Mouse (Mus musculus): ENCODE results near the gene Olfr25. TPM values are rescaled to one million over a fixed set of nuclear protein-coding genes. Genes with fewer than 3 reads are reported as not detected.

Gene Olfr25
- not detected in 2 replicates for polyA plus RNA-seq (2015; fragmentation: Nextera tagmentation; extraction: Ambion mirVana)

GRCm38 (mm10) chr9:38328760-38329159 is at the start of gene Olfr25:
Olfr25 (plus strand) TSS chr9:38329060.
- H3K27me3 ChIP-seq = no peaks in the 10 kb centered on the region
- no peak for ATAC-seq (ENCODE audit: insufficient number of reproducible peaks, low FRiP score, low TSS enrichment, low read depth)
- H3K36me3 ChIP-seq = no peaks in the 10 kb centered on the region
- no peak within 1 kb of the TSS for H3K4me3 ChIP-seq
- no peaks in the 10 kb centered on the region for H3K4me1 ChIP-seq
- H3K4me2 ChIP-seq = no peak within 1 kb of the TSS
- WGBS = 69% methylated on average over 3 of the region's 3 CpGs
- no peak within 1 kb of the TSS for H3K9ac ChIP-seq
- no peak within 1 kb of the TSS for H3K27ac ChIP-seq
- H3K9me3 ChIP-seq = no peaks in the 10 kb centered on the region

GRCm38 (mm10) chr9:38290807-38291206 is 38.1 kb upstream of the Olfr25 start, which contains the start of gene Olfr896-ps1:
Olfr896-ps1 (plus strand) TSS chr9:38291107.
- H3K4me1 ChIP-seq = no peaks in the 10 kb centered on the region
- no peak within 1 kb of the TSS for H3K4me3 ChIP-seq
- 84% methylated on average over 1 of the region's 1 CpGs for WGBS
- H3K9ac ChIP-seq = no peak within 1 kb of the TSS
- H3K36me3 ChIP-seq = no peaks in the 10 kb centered on the region
- no peak for ATAC-seq (ENCODE audit: insufficient number of reproducible peaks, low FRiP score, low TSS enrichment, low read depth)
- H3K27ac ChIP-seq = no peak within 1 kb of the TSS
- H3K27me3 ChIP-seq = no peaks in the 10 kb centered on the region
- no peaks in the 10 kb centered on the region for H3K9me3 ChIP-seq
- H3K4me2 ChIP-seq = no peak within 1 kb of the TSS

- Histone ChIP-seq H3K4me2 (no peak within 1 kb of the TSS), H3K4me1 (no peaks in the 10 kb centered on the region), H3K4me3 (no peak within 1 kb of the TSS), H3K9ac (no peak within 1 kb of the TSS), H3K36me3 (no peaks in the 10 kb centered on the region), H3K9me3 (no peaks in the 10 kb centered on the region), H3K27ac (no peak within 1 kb of the TSS), H3K27me3 (no peaks in the 10 kb centered on the region)
- no peak for ATAC-seq (ENCODE audit: insufficient number of reproducible peaks, low FRiP score, low TSS enrichment, low read depth)
- 93% methylated on average over 4 of the region's 4 CpGs for WGBS
Observed at GRCm38 (mm10) chr9:38348111-38348510, 19.3 kb downstream of the Olfr25 start, which contains the start of gene Olfr898. Olfr898 (plus strand) TSS chr9:38348411.

- Histone ChIP-seq H3K36me3 (no peaks in the 10 kb centered on the region), H3K9ac (no peak within 1 kb of the TSS), H3K9me3 (no peaks in the 10 kb centered on the region), H3K27me3 (no peaks in the 10 kb centered on the region), H3K4me3 (no peak within 1 kb of the TSS), H3K4me1 (no peaks in the 10 kb centered on the region), H3K4me2 (no peak within 1 kb of the TSS), H3K27ac (no peak within 1 kb of the TSS)
- ATAC-seq (ENCODE audit: insufficient number of reproducible peaks, low FRiP score, low TSS enrichment, low read depth) = no peak
- 93% methylated on average over 2 of the region's 2 CpGs for WGBS
Observed at GRCm38 (mm10) chr9:38366596-38366995, 37.7 kb downstream of the Olfr25 start, which contains the start of gene Olfr250. Olfr250 (plus strand) TSS chr9:38366896.

GRCm38 (mm10) chr9:38376786-38377185 is 47.9 kb downstream of the Olfr25 start, which contains the start of gene Olfr251:
Olfr251 (plus strand) TSS chr9:38377086.
- ATAC-seq (ENCODE audit: insufficient number of reproducible peaks, low FRiP score, low TSS enrichment, low read depth) = no peak
- 56% methylated on average over 2 of the region's 2 CpGs for WGBS
- no peak within 1 kb of the TSS for H3K4me3 ChIP-seq
- no peaks in the 10 kb centered on the region for H3K36me3 ChIP-seq
- H3K9ac ChIP-seq = no peak within 1 kb of the TSS
- no peaks in the 10 kb centered on the region for H3K4me1 ChIP-seq
- no peak within 1 kb of the TSS for H3K4me2 ChIP-seq
- H3K27ac ChIP-seq = no peak within 1 kb of the TSS
- no peaks in the 10 kb centered on the region for H3K9me3 ChIP-seq
- no peaks in the 10 kb centered on the region for H3K27me3 ChIP-seq

Other genes starting within 250 kb of the Olfr25 start
- not detected in 2 replicates for gene Olfr887, start 245.0 kb upstream of the Olfr25 start, polyA plus RNA-seq (2015; fragmentation: Nextera tagmentation; extraction: Ambion mirVana)
- gene Olfr888, start 220.9 kb upstream of the Olfr25 start, polyA plus RNA-seq (2015; fragmentation: Nextera tagmentation; extraction: Ambion mirVana) = not detected in 2 replicates
- gene Olfr889, start 213.9 kb upstream of the Olfr25 start, polyA plus RNA-seq (2015; fragmentation: Nextera tagmentation; extraction: Ambion mirVana) = 0.06 and 0.08 TPM in 2 replicates
- gene Olfr890, start 186.5 kb upstream of the Olfr25 start, polyA plus RNA-seq (2015; fragmentation: Nextera tagmentation; extraction: Ambion mirVana) = not detected in 2 replicates
- gene Olfr891, start 148.2 kb upstream of the Olfr25 start, polyA plus RNA-seq (2015; fragmentation: Nextera tagmentation; extraction: Ambion mirVana) = not detected in 2 replicates
- 0.07 TPM in 1 of 2 replicates, not detected in the other for gene Olfr893, start 120.7 kb upstream of the Olfr25 start, polyA plus RNA-seq (2015; fragmentation: Nextera tagmentation; extraction: Ambion mirVana)
- gene Olfr894, start 111.0 kb upstream of the Olfr25 start, polyA plus RNA-seq (2015; fragmentation: Nextera tagmentation; extraction: Ambion mirVana) = not detected in 2 replicates
- not detected in 2 replicates for gene Olfr143, start 76.3 kb upstream of the Olfr25 start, polyA plus RNA-seq (2015; fragmentation: Nextera tagmentation; extraction: Ambion mirVana)
- gene Olfr895, start 61.2 kb upstream of the Olfr25 start, polyA plus RNA-seq (2015; fragmentation: Nextera tagmentation; extraction: Ambion mirVana) = not detected in 2 replicates
- not detected in 2 replicates for gene Olfr896-ps1, start 38.0 kb upstream of the Olfr25 start, polyA plus RNA-seq (2015; fragmentation: Nextera tagmentation; extraction: Ambion mirVana)
- gene Olfr898, start 19.4 kb downstream of the Olfr25 start, polyA plus RNA-seq (2015; fragmentation: Nextera tagmentation; extraction: Ambion mirVana) = not detected in 2 replicates
- gene Olfr250, start 37.8 kb downstream of the Olfr25 start, polyA plus RNA-seq (2015; fragmentation: Nextera tagmentation; extraction: Ambion mirVana) = not detected in 2 replicates
- not detected in 2 replicates for gene Olfr251, start 48.0 kb downstream of the Olfr25 start, polyA plus RNA-seq (2015; fragmentation: Nextera tagmentation; extraction: Ambion mirVana)
- not detected in 2 replicates for gene Olfr147, start 72.6 kb downstream of the Olfr25 start, polyA plus RNA-seq (2015; fragmentation: Nextera tagmentation; extraction: Ambion mirVana)
- not detected in 2 replicates for gene Olfr901, start 100.4 kb downstream of the Olfr25 start, polyA plus RNA-seq (2015; fragmentation: Nextera tagmentation; extraction: Ambion mirVana)
- not detected in 2 replicates for gene Olfr902, start 118.6 kb downstream of the Olfr25 start, polyA plus RNA-seq (2015; fragmentation: Nextera tagmentation; extraction: Ambion mirVana)
- not detected in 2 replicates for gene Olfr904, start 134.1 kb downstream of the Olfr25 start, polyA plus RNA-seq (2015; fragmentation: Nextera tagmentation; extraction: Ambion mirVana)
- gene Olfr905, start 142.0 kb downstream of the Olfr25 start, polyA plus RNA-seq (2015; fragmentation: Nextera tagmentation; extraction: Ambion mirVana) = not detected in 2 replicates
- gene Olfr906, start 158.0 kb downstream of the Olfr25 start, polyA plus RNA-seq (2015; fragmentation: Nextera tagmentation; extraction: Ambion mirVana) = not detected in 2 replicates
- not detected in 2 replicates for gene Olfr907, start 166.7 kb downstream of the Olfr25 start, polyA plus RNA-seq (2015; fragmentation: Nextera tagmentation; extraction: Ambion mirVana)
- gene Olfr911-ps1, start 192.5 kb downstream of the Olfr25 start, polyA plus RNA-seq (2015; fragmentation: Nextera tagmentation; extraction: Ambion mirVana) = not detected in 2 replicates
- not detected in 2 replicates for gene Olfr910, start 208.8 kb downstream of the Olfr25 start, polyA plus RNA-seq (2015; fragmentation: Nextera tagmentation; extraction: Ambion mirVana)